ENCODE assay signal across 8 mouse cellular contexts in genomic region chr2:57114211-57115151, GRCm38 (mm10). TPM values are rescaled to one million over a fixed set of nuclear protein-coding genes. Genes with fewer than 3 reads are reported as not detected.
A peak's percentile ranks its signal among the peaks of the same experiment; 100 is the strongest.
DNase-seq lines count a peak whose midpoint lies in the region; ATAC-seq lines count a peak whose summit lies in the region.

No protein-coding gene starts in this region.

- 0 out of 2 replicates have a peak, but pooled peaks cover 4% of the 10 kb centered on the region for H3K36me3 ChIP-seq in forebrain, embryonic 10.5 days (replicated peaks)
- H3K36me3 ChIP-seq in heart, embryonic 15.5 days: no peaks in the 10 kb centered on the region
- no peaks in the 10 kb centered on the region for H3K36me3 ChIP-seq in liver, embryonic 15.5 days (replicated peaks)
- H3K36me3 ChIP-seq in neural tube, embryonic 11.5 days (ENCODE audit: control insufficient read depth, insufficient read depth, low read length): no peaks in the 10 kb centered on the region

- H3K4me3 ChIP-seq in forebrain, embryonic 10.5 days: peak overlapping the region; percentile 94
- peak overlapping the region; percentile 61 for H3K4me3 ChIP-seq in heart, embryonic 15.5 days
- peak overlapping the region; percentile 68 for H3K4me3 ChIP-seq in liver, embryonic 15.5 days (replicated peaks)
- peak overlapping the region; percentile 75 for H3K4me3 ChIP-seq in neural tube, embryonic 11.5 days (ENCODE audit: low read depth, low read length)

- peak; percentile 81 for DNase-seq in B cell, adult 2 months
- DNase-seq in adrenal gland, postnatal 36 days: peak; percentile 90
- peak; percentile 88 for DNase-seq in forebrain, embryonic 10.5 days (ENCODE audit: extremely low spot score, low spot score)
- peak; percentile 88 for DNase-seq in kidney, postnatal 14 days
- DNase-seq in neural tube, embryonic 11.5 days (ENCODE audit: low spot score): peak; percentile 85
- peak; percentile 60 for DNase-seq in testis, postnatal 10 days (ENCODE audit: low spot score)

- H3K4me1 ChIP-seq in forebrain, embryonic 10.5 days: peaks cover 83% of the 10 kb centered on the region
- H3K4me1 ChIP-seq in heart, embryonic 15.5 days (replicated peaks): peaks cover 30% of the 10 kb centered on the region
- H3K4me1 ChIP-seq in liver, embryonic 15.5 days (replicated peaks): peaks cover 36% of the 10 kb centered on the region
- H3K4me1 ChIP-seq in neural tube, embryonic 11.5 days (ENCODE audit: control insufficient read depth, insufficient read depth, low read length): peaks cover 13% of the 10 kb centered on the region

- peaks cover 48% of the 10 kb centered on the region for H3K27me3 ChIP-seq in forebrain, embryonic 10.5 days (ENCODE audit: poor library complexity, severe bottlenecking)
- peaks cover 42% of the 10 kb centered on the region for H3K27me3 ChIP-seq in heart, embryonic 15.5 days
- H3K27me3 ChIP-seq in liver, embryonic 15.5 days: peaks cover 71% of the 10 kb centered on the region
- peaks cover 59% of the 10 kb centered on the region for H3K27me3 ChIP-seq in neural tube, embryonic 11.5 days (ENCODE audit: control insufficient read depth, insufficient read depth, low read length)

- H3K9me3 ChIP-seq in forebrain, embryonic 10.5 days: no peaks in the 10 kb centered on the region
- no peaks in the 10 kb centered on the region for H3K9me3 ChIP-seq in heart, embryonic 15.5 days (replicated peaks)
- no peaks in the 10 kb centered on the region for H3K9me3 ChIP-seq in liver, embryonic 15.5 days (replicated peaks)
- no peaks in the 10 kb centered on the region for H3K9me3 ChIP-seq in neural tube, embryonic 11.5 days (ENCODE audit: control insufficient read depth, low read length)

- H3K27ac ChIP-seq in forebrain, embryonic 10.5 days: peak overlapping the region; percentile 90
- peak overlapping the region; percentile 4; the same call in 1 of the 2 replicates for H3K27ac ChIP-seq in heart, embryonic 15.5 days
- H3K27ac ChIP-seq in liver, embryonic 15.5 days (replicated peaks): no peak overlapping the region
- H3K27ac ChIP-seq in neural tube, embryonic 11.5 days (ENCODE audit: low read depth, low read length): no peak overlapping the region

- peak overlapping the region; percentile 96 for H3K4me2 ChIP-seq in heart, embryonic 15.5 days
- H3K4me2 ChIP-seq in liver, embryonic 15.5 days: peak overlapping the region; percentile 94
- H3K4me2 ChIP-seq in neural tube, embryonic 11.5 days (ENCODE audit: low read depth): peak overlapping the region; percentile 97

- under 1% methylated on average over 88 of the region's 88 CpGs for WGBS in forebrain, embryonic 10.5 days
- under 1% methylated on average over 85 of the region's 88 CpGs for WGBS in heart, embryonic 15.5 days
- under 1% methylated on average over 88 of the region's 88 CpGs for WGBS in liver, embryonic 15.5 days (ENCODE audit: insufficient replicate concordance)
- under 1% methylated on average over 86 of the region's 88 CpGs for WGBS in neural tube, embryonic 11.5 days

- H3K9ac ChIP-seq in heart, embryonic 15.5 days: peak overlapping the region; percentile 75
- H3K9ac ChIP-seq in liver, embryonic 15.5 days: peak overlapping the region; percentile 45; the same call in 1 of the 2 replicates
- peak overlapping the region; percentile 60 for H3K9ac ChIP-seq in neural tube, embryonic 11.5 days (ENCODE audit: low read length)

- ATAC-seq in heart, embryonic 15.5 days (replicated peaks; ENCODE audit: insufficient number of reproducible peaks, insufficient read depth, low FRiP score, low read depth): peak; percentile 63
- peak; percentile 73 for ATAC-seq in liver, embryonic 15.5 days (ENCODE audit: insufficient read depth)
- ATAC-seq in neural tube, embryonic 11.5 days (ENCODE audit: insufficient read depth, low FRiP score, low TSS enrichment): peak; percentile 85

RNA-seq across cellular contexts. Expression of gene Nr4a2, which starts 9.3 kb away (rescaled TPM):
- total RNA-seq in adrenal gland, postnatal 36 days (2021): 10 to 100 TPM; 39.1 to 74.4 TPM
- polyA plus RNA-seq in forebrain, embryonic 10.5 days (2016; fragmentation: Nextera tagmentation; extraction: Ambion mirVana): 7.4 and 7.8 TPM in 2 replicates
- 2.1 and 3.1 TPM in 2 replicates for polyA plus RNA-seq in heart, embryonic 15.5 days (2015; fragmentation: Nextera tagmentation; extraction: Ambion mirVana)
- 0.28 and 0.31 TPM in 2 replicates for polyA plus RNA-seq in liver, embryonic 15.5 days (2015; fragmentation: Nextera tagmentation; extraction: Ambion mirVana)
- polyA plus RNA-seq in neural tube, embryonic 11.5 days (2014; fragmentation: Nextera tagmentation; extraction: Ambion mirVana): 6.0 and 6.1 TPM in 2 replicates

Comparison
In these comparisons a context has a peak if more than half of its experiments do, and no peak if none do; other contexts are left out.
1. H3K27ac ChIP-seq: peak in forebrain, embryonic 10.5 days (single experiment) and heart, embryonic 15.5 days (single experiment); none in liver, embryonic 15.5 days (single experiment) and neural tube, embryonic 11.5 days (single experiment).
2. Peak in every context shown above with its lines, with median percentiles within 50 percentile points of each other: DNase-seq, H3K4me3 ChIP-seq, ATAC-seq, H3K4me2 ChIP-seq and H3K9ac ChIP-seq.